Mouse (Mus musculus): Measurements from ENCODE around the gene Vcl.

The Vcl gene

GRCm38 (mm10) chr14:20938860-20939259 lies 9.7 kb downstream of the Vcl start:
- no peak for DNase-seq (ENCODE audit: low spot score)

- no peak for DNase-seq (ENCODE audit: low spot score)
Measured at GRCm38 (mm10) chr14:20945296-20945695, 16.1 kb downstream of the Vcl start.

GRCm38 (mm10) chr14:20956021-20956420 lies 26.8 kb downstream of the Vcl start:
- DNase-seq (ENCODE audit: low spot score) = no peak

GRCm38 (mm10) chr14:20958971-20959370 lies 29.8 kb downstream of the Vcl start:
- no peak for DNase-seq (ENCODE audit: low spot score)

- no peak for DNase-seq (ENCODE audit: low spot score)
Measured at GRCm38 (mm10) chr14:20962466-20962865, 33.3 kb downstream of the Vcl start.

GRCm38 (mm10) chr14:20962906-20963305 lies 33.7 kb downstream of the Vcl start:
- DNase-seq (ENCODE audit: low spot score) = no peak

- DNase-seq (ENCODE audit: low spot score) = no peak
Measured at GRCm38 (mm10) chr14:20963863-20964262, 34.7 kb downstream of the Vcl start.

- no peak for DNase-seq (ENCODE audit: low spot score)
Measured at GRCm38 (mm10) chr14:20964285-20964684, 35.1 kb downstream of the Vcl start.

- no peak for DNase-seq (ENCODE audit: low spot score)
Measured at GRCm38 (mm10) chr14:20966959-20967670, 37.9 kb downstream of the Vcl start.

- no peak for DNase-seq (ENCODE audit: low spot score)
Measured at GRCm38 (mm10) chr14:20969066-20969465, 39.9 kb downstream of the Vcl start.

- no peak for DNase-seq (ENCODE audit: low spot score)
Measured at GRCm38 (mm10) chr14:20970389-20970788, 41.2 kb downstream of the Vcl start.

GRCm38 (mm10) chr14:20970927-20971326 lies 41.7 kb downstream of the Vcl start:
- DNase-seq (ENCODE audit: low spot score) = peak; percentile 63

GRCm38 (mm10) chr14:20973821-20974220 lies 44.6 kb downstream of the Vcl start:
- no peak for DNase-seq (ENCODE audit: low spot score)

GRCm38 (mm10) chr14:20976741-20977140 lies 47.5 kb downstream of the Vcl start:
- DNase-seq (ENCODE audit: low spot score) = no peak

GRCm38 (mm10) chr14:20977726-20978125 lies 48.5 kb downstream of the Vcl start:
- DNase-seq (ENCODE audit: low spot score) = no peak

- peak; percentile 60 for DNase-seq (ENCODE audit: low spot score)
Measured at GRCm38 (mm10) chr14:20983832-20984231, 54.6 kb downstream of the Vcl start.

GRCm38 (mm10) chr14:20985482-20985881 lies 56.3 kb downstream of the Vcl start:
- no peak for DNase-seq (ENCODE audit: low spot score)

- no peak for DNase-seq (ENCODE audit: low spot score)
Measured at GRCm38 (mm10) chr14:20991492-20991891, 62.3 kb downstream of the Vcl start.

- DNase-seq (ENCODE audit: low spot score) = peak; percentile 68
Measured at GRCm38 (mm10) chr14:20993067-20993691, 64.0 kb downstream of the Vcl start.

GRCm38 (mm10) chr14:20994475-20994874 lies 65.3 kb downstream of the Vcl start:
- no peak for DNase-seq (ENCODE audit: low spot score)

GRCm38 (mm10) chr14:20995497-20995896 lies 66.3 kb downstream of the Vcl start:
- DNase-seq (ENCODE audit: low spot score) = no peak

- DNase-seq (ENCODE audit: low spot score) = no peak
Measured at GRCm38 (mm10) chr14:20996361-20996760, 67.2 kb downstream of the Vcl start.

GRCm38 (mm10) chr14:20997548-20997947 lies 68.3 kb downstream of the Vcl start:
- DNase-seq (ENCODE audit: low spot score) = no peak

- DNase-seq (ENCODE audit: low spot score) = no peak
Measured at GRCm38 (mm10) chr14:20999617-21000016, 70.4 kb downstream of the Vcl start.
